Mouse (Mus musculus): ENCODE measurements around the gene Adgrf5.

DNA sequence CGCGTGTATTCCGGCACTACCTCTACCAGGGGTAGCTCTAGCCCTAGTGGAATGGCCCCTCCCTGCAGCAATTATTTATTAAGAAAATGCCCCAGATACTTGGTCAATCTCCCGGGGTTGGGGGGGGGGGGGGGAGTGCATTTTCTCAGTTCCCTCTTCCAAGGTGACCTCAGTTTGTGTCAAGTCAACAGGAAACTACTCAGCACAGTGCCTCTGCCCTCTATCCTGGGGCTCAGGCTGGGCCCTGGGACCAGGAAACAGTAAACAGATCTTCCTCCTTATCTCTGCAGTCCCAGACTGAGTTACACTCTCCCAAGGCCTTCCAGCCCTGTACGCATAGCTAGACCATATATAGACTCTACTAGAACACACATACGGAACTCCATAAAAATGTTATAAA is 32.4 kb upstream of the Adgrf5 start:
- no peak for TF ChIP-seq CTCF (IDR thresholded peaks at IDR 0.05; ENCODE audit: borderline replicate concordance, insufficient read depth, low read depth, low read length)
- TF ChIP-seq POLR2A (IDR thresholded peaks at IDR 0.05; ENCODE audit: borderline replicate concordance, insufficient read depth, low read length), result no peak

All from cerebellum, adult 2 months (tissue).